Mouse (Mus musculus) ES-E14 (cell line): ENCODE measurements around the gene Cyb5d1.

Experiments used
- CHD2 ChIP-seq: IDR thresholded peaks from 2 replicates; pipeline ENCODE4 v1.6.1; 2014; ENCODE audit warnings: mild to moderate bottlenecking, low read depth, low read length, inconsistent platforms
- HCFC1 ChIP-seq: IDR thresholded peaks from 2 replicates; pipeline ENCODE4 v1.6.1; 2012; ENCODE audit warnings: low read length, inconsistent platforms, borderline replicate concordance; ENCODE audit not compliant: insufficient read depth
- MAFK ChIP-seq: IDR thresholded peaks from 2 replicates; pipeline ENCODE4 v1.6.1; 2014; ENCODE audit warnings: mild to moderate bottlenecking, low read depth, low read length, inconsistent platforms; ENCODE audit not compliant: insufficient read depth
- ZC3H11A ChIP-seq: IDR thresholded peaks from 2 replicates; pipeline ENCODE4 v1.6.1; 2012; ENCODE audit warnings: low read depth, mild to moderate bottlenecking, inconsistent platforms, low read length, borderline replicate concordance
- ZNF384 ChIP-seq: IDR thresholded peaks from 2 replicates; pipeline ENCODE4 v1.6.1; 2012; ENCODE audit warnings: low read depth, low read length, inconsistent platforms

- TF ChIP-seq ZC3H11A (no peak), MAFK (no peak), CHD2 (no peak), HCFC1 (no peak), ZNF384 (peak; percentile 24; the same call in 1 of the 2 replicates)
Measured at GRCm38 (mm10) chr11:69369990-69370816, 25.2 kb downstream of the Cyb5d1 start.
